Mouse (Mus musculus) stomach, embryonic 16.5 days (tissue): ENCODE measurements at regions not wholly inside any gene's neighbourhood (a gene's known extent, or its start where the extent isn't known, plus 50 kb on each side); places are given as distances from the start of the nearest gene placed in this dataset.

Source experiments
- ATAC-seq: fragments of 200-750 bp; cut with Nextera tagmentation; 2 replicates; pipeline ENCODE4 v1.8.0; 2017; ENCODE audit warnings: moderate number of reproducible peaks, moderate TSS enrichment; ENCODE audit not compliant: insufficient read depth, low FRiP score
- H3K27ac ChIP-seq: fragments of 300-500 bp; sonication (generic); 2 replicates; pipeline ENCODE4 v1.5.1; 2014; ENCODE audit warnings: low read length
- H3K27me3 ChIP-seq: fragments of 300-500 bp; sonication (generic); 2 replicates; pipeline ENCODE4 v1.6.1; 2014; ENCODE audit warnings: low read length, control low read depth, mixed read lengths; ENCODE audit not compliant: control insufficient read depth, insufficient read depth
- H3K36me3 ChIP-seq: fragments of 300-500 bp; sonication (generic); 2 replicates; pipeline ENCODE4 v1.6.1; 2014; ENCODE audit warnings: low read length; ENCODE audit not compliant: control insufficient read depth, insufficient read depth
- H3K4me1 ChIP-seq: fragments of 300-500 bp; sonication (generic); 2 replicates; pipeline ENCODE4 v1.6.1; 2014; ENCODE audit warnings: low read length, control low read depth, mixed read lengths; ENCODE audit not compliant: control insufficient read depth, insufficient read depth
- H3K4me2 ChIP-seq: fragments of 300-500 bp; sonication (generic); 2 replicates; pipeline ENCODE4 v1.6.1; 2014; ENCODE audit warnings: low read depth, low read length, mixed read lengths
- H3K4me3 ChIP-seq: fragments of 300-500 bp; sonication (generic); replicated peaks from 2 replicates; pipeline ENCODE4 v1.5.1; 2014; ENCODE audit warnings: mild to moderate bottlenecking, low read length
- H3K9ac ChIP-seq: fragments of 300-500 bp; sonication (generic); 2 replicates; pipeline ENCODE4 v1.6.1; 2014; ENCODE audit warnings: low read length
- H3K9me3 ChIP-seq: fragments of 300-500 bp; sonication (generic); replicated peaks from 2 replicates; pipeline ENCODE4 v1.6.1; 2016; ENCODE audit warnings: low read length, control low read depth; ENCODE audit not compliant: control insufficient read depth
- WGBS: fragments of 180-500 bp; shearing (Covaris S2); extraction: QIAGEN DNeasy Blood & Tissue Kit; methylation state at CpG from one replicate; pipeline ENCODE4 v1.1.7; 2014; 5-methylcytosine and 5-hydroxymethylcytosine counted together

DNA sequence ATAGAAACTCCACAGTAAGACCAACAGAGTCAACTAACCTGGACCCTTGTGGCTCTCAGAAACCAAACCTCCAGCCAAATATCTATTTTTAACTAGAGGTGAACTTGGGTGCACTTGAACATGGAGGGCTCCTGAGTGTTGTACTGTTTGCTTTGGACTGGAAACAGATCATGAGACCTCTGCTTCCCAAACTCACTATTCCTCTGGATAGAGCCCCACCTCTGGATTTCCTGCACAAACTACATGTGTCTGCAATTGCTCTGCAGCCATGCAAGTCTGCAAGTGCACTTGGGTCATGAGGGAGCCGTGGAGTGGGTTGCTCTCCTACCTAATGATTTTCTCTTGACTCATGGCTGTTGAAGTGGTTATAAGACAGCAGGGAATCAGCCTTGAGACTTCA lies 759.9 kb upstream of the Fam160b2 start:
- no peak for ATAC-seq
- Histone ChIP-seq H3K9ac (no peak overlapping the region), H3K4me1 (no peaks in the 10 kb centered on the region), H3K9me3 (no peaks in the 10 kb centered on the region), H3K4me2 (no peak overlapping the region), H3K4me3 (no peak overlapping the region), H3K27me3 (no peaks in the 10 kb centered on the region), H3K27ac (no peak overlapping the region), H3K36me3 (no peaks in the 10 kb centered on the region)
- WGBS: 87% methylated on average over 1 of the region's 1 CpGs

- Histone ChIP-seq H3K27ac (no peak overlapping the region), H3K4me3 (no peak overlapping the region), H3K4me1 (no peaks in the 10 kb centered on the region), H3K27me3 (no peaks in the 10 kb centered on the region), H3K9me3 (no peaks in the 10 kb centered on the region), H3K36me3 (no peaks in the 10 kb centered on the region), H3K9ac (no peak overlapping the region), H3K4me2 (no peak overlapping the region)
- no peak for ATAC-seq
- 65% methylated on average over 5 of the region's 5 CpGs for WGBS
These were observed 738.6 kb upstream of the Fam160b2 start for GRCm38 (mm10) chr14:71338219-71338618.

GRCm38 (mm10) chr14:71336906-71337305 lies 737.3 kb upstream of the Fam160b2 start:
- H3K4me1 ChIP-seq: no peaks in the 10 kb centered on the region

DNA sequence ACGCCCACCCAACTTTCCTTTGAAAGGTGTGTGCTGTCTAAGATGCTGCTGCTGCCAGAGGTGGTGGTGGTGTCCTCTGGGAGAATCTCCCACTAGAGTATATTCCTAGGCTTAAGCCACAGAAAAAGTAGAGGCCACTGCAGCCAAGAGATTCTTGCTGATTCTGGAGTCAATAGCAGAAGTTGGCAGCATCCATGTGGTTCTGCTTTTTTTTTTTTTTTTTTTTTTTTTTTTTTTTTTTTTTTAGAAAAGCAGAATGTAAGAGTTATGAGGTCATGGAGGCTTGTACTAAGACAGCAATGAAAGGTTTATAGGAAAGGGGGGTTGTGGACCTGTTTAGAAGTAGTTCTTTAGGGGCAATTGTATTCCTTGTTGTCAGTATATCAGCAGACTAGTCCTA lies 734.4 kb upstream of the Fam160b2 start:
- Histone ChIP-seq H3K27ac (no peak overlapping the region), H3K27me3 (no peaks in the 10 kb centered on the region), H3K36me3 (no peaks in the 10 kb centered on the region), H3K4me2 (no peak overlapping the region), H3K9me3 (no peaks in the 10 kb centered on the region), H3K4me3 (no peak overlapping the region), H3K9ac (no peak overlapping the region), H3K4me1 (no peaks in the 10 kb centered on the region)
- no peak for ATAC-seq
- 89% methylated on average over 1 of the region's 1 CpGs for WGBS

More at GRCm38 (mm10) chr14:71336906-71337305, 737.3 kb upstream of the Fam160b2 start:
- no peak overlapping the region for H3K27ac ChIP-seq
- H3K9me3 ChIP-seq: no peaks in the 10 kb centered on the region
- H3K4me3 ChIP-seq: no peak overlapping the region
- H3K36me3 ChIP-seq: no peaks in the 10 kb centered on the region
- no peak overlapping the region for H3K4me2 ChIP-seq
- 83% methylated on average over 3 of the region's 3 CpGs for WGBS
- H3K9ac ChIP-seq: no peak overlapping the region
- ATAC-seq: no peak
- no peaks in the 10 kb centered on the region for H3K27me3 ChIP-seq

DNA sequence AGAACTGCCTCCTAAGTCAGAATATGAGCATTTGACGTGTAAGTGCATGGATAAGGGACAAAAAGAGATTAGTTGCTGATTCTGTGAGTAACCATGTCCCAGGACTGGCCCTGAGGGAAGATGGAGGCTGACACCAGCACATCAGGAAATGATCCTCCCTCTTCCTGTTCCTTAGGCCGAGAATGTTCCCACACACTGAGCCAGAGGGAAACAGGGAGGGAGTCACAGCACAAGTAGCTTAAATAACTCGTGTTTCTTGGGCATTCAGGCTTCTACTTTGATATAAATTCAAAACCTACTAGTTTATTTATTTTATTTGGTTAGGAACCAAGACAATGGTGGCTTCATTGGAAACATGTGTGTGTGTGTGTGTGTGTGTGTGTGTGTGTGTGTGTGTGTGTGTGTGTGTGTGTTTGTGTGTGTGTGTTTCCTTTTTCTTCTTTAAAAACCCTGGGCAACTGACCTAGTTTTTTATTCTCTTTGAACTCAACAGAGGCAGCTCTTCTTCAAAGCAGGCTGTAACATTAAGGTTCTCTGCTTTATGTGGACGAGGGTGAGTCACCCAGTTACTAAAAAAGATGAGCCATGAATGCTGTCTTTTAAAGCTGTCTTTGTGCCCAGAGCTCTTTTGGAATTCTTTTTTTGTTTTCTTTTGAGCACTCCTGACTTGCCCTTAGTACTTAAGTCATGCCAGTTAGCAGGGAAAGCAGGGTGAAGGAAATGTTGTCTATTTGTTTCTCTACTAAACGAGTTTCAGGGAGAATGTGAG lies 730.4 kb upstream of the Fam160b2 start:
- H3K4me1 ChIP-seq: no peaks in the 10 kb centered on the region
- H3K4me2 ChIP-seq: no peak overlapping the region
- H3K9me3 ChIP-seq: no peaks in the 10 kb centered on the region
- H3K27ac ChIP-seq: no peak overlapping the region
- ATAC-seq: no peak
- 56% methylated on average over 5 of the region's 5 CpGs for WGBS
- H3K4me3 ChIP-seq: no peak overlapping the region
- no peaks in the 10 kb centered on the region for H3K36me3 ChIP-seq
- no peaks in the 10 kb centered on the region for H3K27me3 ChIP-seq
- no peak overlapping the region for H3K9ac ChIP-seq

DNA sequence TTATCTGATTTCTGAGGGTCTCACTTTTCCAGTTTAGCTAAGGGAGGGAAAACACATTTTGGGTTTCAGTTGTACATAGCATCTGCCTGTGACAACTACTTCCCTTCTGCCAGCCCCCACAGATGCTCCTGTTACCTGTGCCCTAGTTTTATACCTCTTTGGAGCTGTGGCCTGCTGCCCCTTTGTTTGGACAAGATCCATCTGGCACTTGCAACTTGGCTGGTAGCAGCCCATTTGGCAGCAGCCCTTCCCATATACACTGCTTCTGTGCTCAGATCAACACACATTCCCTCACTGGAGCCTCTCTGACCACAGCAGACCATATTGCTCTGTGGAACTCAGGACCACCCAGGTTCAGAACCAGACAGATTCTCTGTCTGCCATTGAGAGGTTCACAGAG lies 728.0 kb upstream of the Fam160b2 start:
- no peak overlapping the region for H3K27ac ChIP-seq
- no peak overlapping the region for H3K9ac ChIP-seq
- H3K27me3 ChIP-seq: no peaks in the 10 kb centered on the region
- H3K4me2 ChIP-seq: no peak overlapping the region
- H3K9me3 ChIP-seq: no peaks in the 10 kb centered on the region
- H3K4me1 ChIP-seq: no peaks in the 10 kb centered on the region
- ATAC-seq: no peak
- no peaks in the 10 kb centered on the region for H3K36me3 ChIP-seq
- H3K4me3 ChIP-seq: no peak overlapping the region

GRCm38 (mm10) chr14:71326521-71327105 lies 727.0 kb upstream of the Fam160b2 start:
- no peaks in the 10 kb centered on the region for H3K4me1 ChIP-seq
- H3K9ac ChIP-seq: no peak overlapping the region
- no peak overlapping the region for H3K4me2 ChIP-seq
- 80% methylated on average over 2 of the region's 2 CpGs for WGBS
- no peaks in the 10 kb centered on the region for H3K36me3 ChIP-seq
- H3K27me3 ChIP-seq: no peaks in the 10 kb centered on the region
- H3K9me3 ChIP-seq: no peaks in the 10 kb centered on the region
- no peak overlapping the region for H3K4me3 ChIP-seq
- no peak for ATAC-seq
- H3K27ac ChIP-seq: no peak overlapping the region

- no peak overlapping the region for H3K27ac ChIP-seq
- no peak for ATAC-seq
- WGBS: 51% methylated on average over 3 of the region's 3 CpGs
These were observed 715.6 kb upstream of the Fam160b2 start for GRCm38 (mm10) chr14:71315228-71315627.

DNA sequence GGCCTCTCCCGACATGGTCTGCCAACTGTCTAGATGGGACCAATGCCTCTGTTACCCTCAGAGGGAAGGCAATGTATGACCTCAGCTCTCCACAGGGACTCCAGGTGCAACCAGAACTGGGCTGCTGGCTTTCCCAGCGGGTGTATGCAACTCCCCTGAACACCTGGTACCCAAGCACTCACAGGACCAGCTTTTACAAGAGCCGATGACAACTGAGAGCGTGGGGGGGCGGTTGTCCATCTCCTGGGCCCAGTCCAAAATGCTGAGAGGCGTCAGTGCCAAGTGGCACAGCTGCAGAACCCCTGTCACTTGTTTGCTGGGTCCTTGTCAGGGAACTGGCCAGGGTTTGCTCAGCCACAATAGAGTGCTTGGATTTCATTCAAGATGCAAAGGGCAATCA lies 700.1 kb upstream of the Fam160b2 start:
- Histone ChIP-seq H3K9ac (no peak overlapping the region), H3K4me3 (no peak overlapping the region), H3K36me3 (no peaks in the 10 kb centered on the region), H3K27me3 (no peaks in the 10 kb centered on the region), H3K27ac (no peak overlapping the region), H3K4me2 (no peak overlapping the region), H3K4me1 (no peaks in the 10 kb centered on the region), H3K9me3 (no peaks in the 10 kb centered on the region)
- 80% methylated on average over 6 of the region's 6 CpGs for WGBS
- no peak for ATAC-seq

More at GRCm38 (mm10) chr14:71315228-71315627, 715.6 kb upstream of the Fam160b2 start:
- no peaks in the 10 kb centered on the region for H3K27me3 ChIP-seq
- no peak overlapping the region for H3K4me2 ChIP-seq
- no peaks in the 10 kb centered on the region for H3K36me3 ChIP-seq
- H3K9ac ChIP-seq: no peak overlapping the region
- H3K4me1 ChIP-seq: no peaks in the 10 kb centered on the region
- H3K9me3 ChIP-seq: no peaks in the 10 kb centered on the region
- H3K4me3 ChIP-seq: no peak overlapping the region
